Mouse (Mus musculus) layer of hippocampus, postnatal 10 days (tissue): ENCODE results near the gene Zfp512b. TPM values are rescaled to one million over a fixed set of nuclear protein-coding genes. Genes with fewer than 3 reads are reported as not detected.

Source experiments
- DNase-seq, 2 experiments: peaks; one replicate each; pipeline ENCODE4 v3.0.0; 2021; ENCODE audit warnings: low spot score in 2 of 2
- total RNA-seq, 2 experiments: library from RNA; stranded (reverse); gene quantifications; 2 replicates each; pipeline ENCODE4 v1.2.3; 2021

The Zfp512b gene
- total RNA-seq, 2 experiments from 2014 or later = 134 to 158 TPM

GRCm38 (mm10) chr2:181574921-181575545 is 17.6 kb downstream of the Zfp512b start:
- DNase-seq = no peak

DNA sequence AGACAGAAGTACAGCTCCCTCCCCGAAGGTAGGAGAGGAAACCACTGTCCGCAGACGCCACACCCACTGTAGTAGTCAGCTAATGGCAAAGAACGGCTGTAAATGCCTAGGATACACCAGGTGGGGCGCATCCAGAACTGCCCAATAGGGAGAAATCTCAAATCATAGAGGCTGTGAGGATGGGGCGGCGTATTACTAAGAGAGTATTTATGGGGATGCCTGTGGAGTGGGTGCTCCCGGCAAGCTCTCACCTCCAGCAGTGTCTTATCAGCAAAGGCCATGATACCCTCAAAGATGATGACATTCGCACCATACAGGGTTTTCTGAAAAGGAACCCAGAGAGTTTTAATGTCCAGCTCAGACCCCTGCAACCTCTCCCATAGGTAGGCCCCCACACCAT is 18.6 kb downstream of the Zfp512b start:
- no peak for DNase-seq

GRCm38 (mm10) chr2:181572921-181573920 is 19.4 kb downstream of the Zfp512b start:
- DNase-seq = no peak

DNA sequence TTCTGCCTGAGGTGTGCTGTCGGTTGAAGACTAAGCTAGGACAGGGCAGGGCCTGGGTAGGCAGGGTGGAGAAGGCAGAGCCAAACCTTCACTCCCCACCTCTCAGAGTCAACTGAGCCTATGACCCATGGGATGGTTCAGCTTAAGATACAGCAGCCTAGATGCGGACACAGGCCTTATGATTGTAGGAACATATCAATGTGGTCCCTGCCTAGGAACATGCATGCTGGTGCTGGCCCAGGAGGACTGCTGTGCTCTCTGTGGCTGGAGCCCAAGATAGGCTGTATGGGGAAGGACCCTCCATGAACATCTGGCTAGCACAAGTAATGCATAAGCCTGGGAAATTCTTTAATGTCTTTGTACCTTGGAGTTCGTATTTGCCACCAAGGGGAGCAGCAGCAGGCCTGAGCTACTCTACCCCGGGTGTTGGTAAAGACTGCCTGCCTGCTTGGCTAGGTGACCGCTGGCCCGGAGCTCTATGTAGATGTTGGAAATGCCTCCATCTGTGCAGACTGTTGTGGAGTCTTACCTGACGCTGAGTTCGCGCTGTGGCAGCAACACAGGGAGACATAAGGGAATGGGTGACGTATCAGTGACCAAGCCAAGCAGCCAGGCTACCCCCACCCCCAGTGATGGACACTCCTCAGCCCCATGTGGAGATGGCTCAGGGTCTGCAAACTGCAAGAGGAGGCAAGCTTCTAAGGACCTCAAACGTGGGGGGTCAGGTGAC is 20.5 kb downstream of the Zfp512b start:
- DNase-seq = no peak

GRCm38 (mm10) chr2:181570921-181571595 is 21.5 kb downstream of the Zfp512b start:
- no peak for DNase-seq

GRCm38 (mm10) chr2:181570375-181570774 is 22.2 kb downstream of the Zfp512b start:
- no peak for DNase-seq

DNA sequence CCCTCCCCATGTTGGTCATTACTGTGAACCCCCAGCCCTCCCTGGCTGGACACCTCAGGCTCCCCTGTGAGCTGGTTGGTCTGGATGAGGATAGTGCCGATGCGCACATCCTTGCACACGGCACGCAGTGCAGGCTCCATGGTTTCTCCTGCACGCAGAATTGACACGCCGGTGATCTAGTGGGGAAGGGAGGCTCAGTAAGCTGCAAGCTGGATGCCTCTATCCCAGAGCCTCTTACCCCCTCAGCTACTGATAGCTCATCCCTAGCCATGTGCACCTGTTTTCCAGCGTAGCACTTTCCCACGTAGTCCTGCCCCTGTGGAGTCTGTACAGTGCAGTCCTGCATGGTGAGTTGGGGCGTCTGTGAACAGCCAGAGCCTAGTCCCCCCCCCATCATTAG is 22.7 kb downstream of the Zfp512b start:
- DNase-seq = no peak

GRCm38 (mm10) chr2:181568272-181569008 is 24.2 kb downstream of the Zfp512b start:
- DNase-seq = no peak

- DNase-seq = no peak
These were observed 25.3 kb downstream of the Zfp512b start for GRCm38 (mm10) chr2:181567338-181567737.

GRCm38 (mm10) chr2:181553772-181554171 is 38.8 kb downstream of the Zfp512b start:
- DNase-seq = no peak

DNA sequence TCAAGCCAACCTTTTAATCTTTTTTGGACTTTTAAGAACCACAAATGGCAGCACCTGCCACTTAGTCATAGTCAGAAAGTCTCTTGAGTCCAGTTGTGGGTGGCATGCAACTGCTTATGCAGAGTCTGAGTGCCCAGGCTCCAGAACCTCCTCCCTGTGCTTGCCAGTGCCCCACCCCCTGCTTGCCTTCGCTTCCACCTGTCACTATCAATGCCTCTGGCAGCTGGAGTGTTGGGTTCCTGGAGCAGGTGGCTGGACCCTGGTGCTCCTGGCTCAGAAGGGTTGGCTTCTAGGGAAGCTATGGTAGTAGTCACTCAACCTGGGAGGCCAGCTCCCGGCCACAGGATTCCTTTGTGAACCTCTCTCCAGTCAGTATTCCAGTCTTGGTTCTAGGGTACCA is 42.4 kb downstream of the Zfp512b start:
- DNase-seq = no peak

- no peak for DNase-seq
These were observed 43.9 kb downstream of the Zfp512b start for GRCm38 (mm10) chr2:181548682-181549081.

GRCm38 (mm10) chr2:181548227-181548626 is 44.4 kb downstream of the Zfp512b start:
- no peak for DNase-seq

DNA sequence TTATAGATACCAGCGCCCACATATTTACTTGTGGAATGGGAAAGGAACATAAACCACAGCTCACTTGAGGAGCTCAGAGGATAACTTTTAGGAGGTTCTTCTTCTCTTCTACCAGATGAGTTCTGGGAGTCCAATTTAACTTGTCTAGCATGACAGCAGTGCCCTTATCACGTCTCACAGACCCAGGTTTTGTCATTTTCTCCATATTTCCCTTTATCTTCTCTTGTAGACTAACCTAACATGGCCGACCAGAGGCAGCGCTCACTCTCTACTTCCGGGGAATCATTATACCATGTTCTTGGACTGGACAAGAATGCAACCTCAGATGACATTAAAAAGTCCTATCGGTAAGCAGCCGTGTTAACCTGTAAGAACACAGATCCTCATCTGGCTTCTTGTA is 46.5 kb downstream of the Zfp512b start:
- no peak for DNase-seq

DNA sequence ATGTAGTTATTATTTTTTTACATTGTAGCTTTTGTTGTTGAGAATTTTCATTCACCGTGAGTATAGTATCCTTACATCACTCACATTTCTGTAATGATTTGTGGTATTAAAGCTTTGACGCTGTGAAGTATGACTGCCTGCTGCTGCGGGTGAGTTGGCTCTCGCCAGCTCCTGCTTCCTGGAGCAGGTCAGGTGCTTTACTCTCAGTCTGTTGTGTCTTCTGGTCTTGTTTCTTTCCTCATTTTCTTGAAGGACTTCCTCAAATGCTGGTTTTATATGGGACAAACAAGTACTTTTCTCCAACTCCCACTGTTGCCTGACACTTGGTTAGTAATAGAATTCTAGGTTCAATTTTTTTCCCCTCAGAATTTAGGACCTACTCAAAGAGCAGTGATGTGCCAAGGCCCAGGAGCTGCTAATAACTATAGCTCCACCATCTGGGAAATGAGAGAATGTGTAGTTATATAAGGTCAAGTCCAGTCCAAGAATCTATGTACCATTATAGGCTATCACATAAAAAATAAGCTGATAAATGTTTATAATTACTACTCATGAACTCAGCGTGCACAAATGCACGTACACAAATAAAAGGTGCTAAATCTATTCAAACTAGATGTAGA is 50.7 kb downstream of the Zfp512b start:
- no peak for DNase-seq

DNA sequence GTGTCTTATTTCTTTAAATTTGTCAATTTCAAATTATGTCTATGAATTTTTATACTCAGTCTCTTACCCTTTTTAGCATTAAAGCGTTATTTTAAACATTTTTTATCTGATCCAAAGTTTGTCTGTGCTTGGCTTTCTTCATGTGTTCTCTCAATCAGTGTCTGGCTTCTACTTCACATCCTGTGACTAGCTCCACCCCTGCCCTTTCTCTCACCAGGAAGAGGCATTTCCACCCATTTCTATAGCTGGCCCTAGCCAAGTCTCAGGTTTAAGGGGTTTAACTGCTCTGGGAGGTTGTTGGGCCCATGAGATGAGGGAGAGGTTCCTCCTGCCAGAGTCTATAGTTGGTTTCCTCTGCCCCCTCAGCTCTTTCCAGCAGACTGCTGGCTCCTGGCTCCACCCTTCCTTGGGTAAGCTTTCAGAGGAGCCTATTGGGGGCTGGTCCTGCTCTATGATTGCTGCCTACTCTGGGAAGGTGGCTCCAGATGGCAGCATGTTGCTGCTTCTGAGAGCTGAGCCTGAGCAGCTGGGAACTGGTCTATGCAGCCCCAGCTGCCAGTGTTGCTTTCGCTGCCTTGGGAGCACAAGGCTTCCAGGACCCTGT is 55.1 kb downstream of the Zfp512b start:
- peak; percentile 34 to 35 for DNase-seq

GRCm38 (mm10) chr2:181536410-181536809 is 56.2 kb downstream of the Zfp512b start:
- no peak for DNase-seq

GRCm38 (mm10) chr2:181532589-181532988 is 60.0 kb downstream of the Zfp512b start:
- no peak for DNase-seq
